Mouse (Mus musculus) lung, postnatal 0 days (tissue): ENCODE results near the gene Slc19a3. TPM values are rescaled to one million over a fixed set of nuclear protein-coding genes. Genes with fewer than 3 reads are reported as not detected.
A peak's percentile ranks its signal among the peaks of the same experiment; 100 is the strongest.

Experiments
- ATAC-seq: fragments of 200-750 bp; cut with Nextera tagmentation; 2 replicates; pipeline ENCODE4 v1.8.0; 2017; ENCODE audit warnings: moderate library complexity
- DNase-seq: peaks from one replicate; pipeline ENCODE4 v3.0.0-alpha.2; 2016; ENCODE audit warnings: low spot score
- H3K27ac ChIP-seq: fragments of 300-500 bp; sonication (generic); 2 replicates; pipeline ENCODE4 v1.5.1; 2014; ENCODE audit warnings: antibody characterized with exemption, mild to moderate bottlenecking, low read length, mixed read lengths
- H3K27me3 ChIP-seq: fragments of 300-500 bp; sonication (generic); replicated peaks from 2 replicates; pipeline ENCODE4 v1.6.1; 2014; ENCODE audit warnings: low read length, mixed read lengths; ENCODE audit not compliant: insufficient read depth
- H3K36me3 ChIP-seq: fragments of 300-500 bp; sonication (generic); 2 replicates; pipeline ENCODE4 v1.6.1; 2014; ENCODE audit warnings: low read length, mixed read lengths; ENCODE audit not compliant: insufficient read depth
- H3K4me1 ChIP-seq: fragments of 300-500 bp; sonication (generic); 2 replicates; pipeline ENCODE4 v1.6.1; 2014; ENCODE audit warnings: antibody characterized with exemption, low read depth, low read length, mixed read lengths; ENCODE audit not compliant: insufficient read depth
- H3K4me2 ChIP-seq: fragments of 300-500 bp; sonication (generic); replicated peaks from 2 replicates; pipeline ENCODE4 v1.6.1; 2014; ENCODE audit warnings: low read depth, mild to moderate bottlenecking, low read length, moderate library complexity, mixed read lengths
- H3K4me3 ChIP-seq: fragments of 300-500 bp; sonication (generic); 2 replicates; pipeline ENCODE4 v1.5.1; 2014; ENCODE audit warnings: low read depth, low read length
- H3K9ac ChIP-seq: fragments of 300-500 bp; sonication (generic); replicated peaks from 2 replicates; pipeline ENCODE4 v1.6.1; 2014; ENCODE audit warnings: low read depth, mild to moderate bottlenecking
- H3K9me3 ChIP-seq: fragments of 300-500 bp; sonication (generic); 2 replicates; pipeline ENCODE4 v1.6.1; 2016; ENCODE audit warnings: low read length, mixed read lengths
- CTCF ChIP-seq: IDR thresholded peaks from 2 replicates; pipeline ENCODE4 v1.5.1; 2016; ENCODE audit warnings: antibody characterized with exemption, mild to moderate bottlenecking
- EP300 ChIP-seq: IDR thresholded peaks from 2 replicates; pipeline ENCODE4 v1.6.1; 2016; ENCODE audit warnings: antibody characterized with exemption, mild to moderate bottlenecking, control low read depth
- WGBS: fragments of 180-500 bp; shearing (Covaris S2); extraction: QIAGEN DNeasy Blood & Tissue Kit; methylation state at CpG from one replicate; pipeline ENCODE4 v1.1.7; 2014; 5-methylcytosine and 5-hydroxymethylcytosine counted together
- polyA plus RNA-seq: library from polyadenylated mRNA; unstranded; fragments of >200 nt; fragmentation: Nextera tagmentation; extraction: Ambion mirVana; gene quantifications from 2 replicates; pipeline ENCODE4 v1.2.1, GENCODE M21; 2015

Gene Slc19a3
- polyA plus RNA-seq, 1 experiment from 2014 or later, result 2.1 TPM

DNA sequence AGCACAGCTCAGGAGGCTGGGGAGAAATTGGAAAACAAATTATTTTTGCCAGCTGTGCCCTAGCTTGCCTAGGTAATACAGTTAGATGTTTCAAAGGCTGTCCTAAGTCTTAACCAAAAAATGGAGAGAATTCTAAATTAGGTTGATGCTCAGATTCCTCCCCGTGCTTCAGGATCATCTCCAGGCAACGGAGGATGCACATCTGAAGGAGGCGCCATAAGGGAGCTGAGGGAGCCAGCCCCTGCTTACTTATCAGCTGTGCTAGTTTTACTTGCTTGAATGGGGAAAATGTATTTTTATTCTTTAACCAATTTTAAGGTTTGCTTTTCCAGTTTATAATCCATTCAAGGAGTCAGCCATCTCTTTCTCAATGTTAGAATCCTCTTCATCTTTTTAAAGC is 44.3 kb downstream of the Slc19a3 start:
- TF ChIP-seq CTCF (no peak), EP300 (no peak)
- H3K27ac ChIP-seq, result no peak overlapping the region
- H3K27me3 ChIP-seq, result no peaks in the 10 kb centered on the region
- H3K36me3 ChIP-seq, result no peaks in the 10 kb centered on the region
- DNase-seq, result no peak
- no peaks in the 10 kb centered on the region for H3K9me3 ChIP-seq
- no peaks in the 10 kb centered on the region for H3K4me1 ChIP-seq
- H3K4me3 ChIP-seq, result no peak overlapping the region
- no peak for ATAC-seq
- 79% methylated on average over 3 of the region's 3 CpGs for WGBS
- no peak overlapping the region for H3K4me2 ChIP-seq
- no peak overlapping the region for H3K9ac ChIP-seq

GRCm38 (mm10) chr1:82992093-82992492 is 46.2 kb downstream of the Slc19a3 start:
- DNase-seq, result no peak

GRCm38 (mm10) chr1:82991596-82991995 is 46.7 kb downstream of the Slc19a3 start:
- no peak overlapping the region for H3K27ac ChIP-seq
- H3K27me3 ChIP-seq, result no peaks in the 10 kb centered on the region
- no peak overlapping the region for H3K9ac ChIP-seq
- H3K36me3 ChIP-seq, result no peaks in the 10 kb centered on the region
- H3K4me2 ChIP-seq, result no peak overlapping the region
- WGBS, result 77% methylated on average over 3 of the region's 3 CpGs
- no peaks in the 10 kb centered on the region for H3K4me1 ChIP-seq
- ATAC-seq (no peak), DNase-seq (no peak)
- H3K4me3 ChIP-seq, result no peak overlapping the region
- TF ChIP-seq CTCF (no peak), EP300 (no peak)
- no peaks in the 10 kb centered on the region for H3K9me3 ChIP-seq

More at GRCm38 (mm10) chr1:82992093-82992492, 46.2 kb downstream of the Slc19a3 start:
- H3K9ac ChIP-seq, result no peak overlapping the region
- no peak overlapping the region for H3K4me2 ChIP-seq
- 88% methylated on average over 6 of the region's 6 CpGs for WGBS
- H3K27me3 ChIP-seq, result no peaks in the 10 kb centered on the region
- no peaks in the 10 kb centered on the region for H3K9me3 ChIP-seq
- TF ChIP-seq CTCF, result no peak
- no peak for TF ChIP-seq EP300
- H3K4me3 ChIP-seq, result no peak overlapping the region
- no peaks in the 10 kb centered on the region for H3K4me1 ChIP-seq
- no peaks in the 10 kb centered on the region for H3K36me3 ChIP-seq
- no peak for ATAC-seq
- no peak overlapping the region for H3K27ac ChIP-seq

- ATAC-seq (no peak), DNase-seq (no peak)
- 61% methylated on average over 4 of the region's 4 CpGs for WGBS
- H3K4me1 ChIP-seq, result no peaks in the 10 kb centered on the region
- no peak overlapping the region for H3K27ac ChIP-seq
- H3K9ac ChIP-seq, result no peak overlapping the region
- no peaks in the 10 kb centered on the region for H3K27me3 ChIP-seq
- TF ChIP-seq CTCF, result no peak
- no peak for TF ChIP-seq EP300
- H3K4me3 ChIP-seq, result no peak overlapping the region
- no peaks in the 10 kb centered on the region for H3K9me3 ChIP-seq
- no peaks in the 10 kb centered on the region for H3K36me3 ChIP-seq
- no peak overlapping the region for H3K4me2 ChIP-seq
Measured at GRCm38 (mm10) chr1:82991062-82991461, 47.2 kb downstream of the Slc19a3 start.

GRCm38 (mm10) chr1:82987530-82988198 is 50.6 kb downstream of the Slc19a3 start:
- WGBS, result 13% methylated on average over 4 of the region's 4 CpGs
- peaks cover 6% of the 10 kb centered on the region for H3K9me3 ChIP-seq
- H3K36me3 ChIP-seq, result no peaks in the 10 kb centered on the region
- no peaks in the 10 kb centered on the region for H3K27me3 ChIP-seq
- TF ChIP-seq CTCF, result peak; percentile 86
- no peak for TF ChIP-seq EP300
- peak; percentile 71 for DNase-seq
- ATAC-seq, result peak; percentile 32; the same call in 1 of the 2 replicates
- H3K4me1 ChIP-seq, result no peaks in the 10 kb centered on the region
- H3K4me2 ChIP-seq, result no peak overlapping the region
- no peak overlapping the region for H3K9ac ChIP-seq
- no peak overlapping the region for H3K4me3 ChIP-seq
- no peak overlapping the region for H3K27ac ChIP-seq

- ATAC-seq (no peak), DNase-seq (no peak)
- H3K27ac ChIP-seq, result no peak overlapping the region
- H3K36me3 ChIP-seq, result no peaks in the 10 kb centered on the region
- H3K4me3 ChIP-seq, result no peak overlapping the region
- H3K9ac ChIP-seq, result no peak overlapping the region
- no peaks in the 10 kb centered on the region for H3K27me3 ChIP-seq
- H3K4me1 ChIP-seq, result no peaks in the 10 kb centered on the region
- no peak overlapping the region for H3K4me2 ChIP-seq
- WGBS, result 87% methylated on average over 6 of the region's 6 CpGs
- TF ChIP-seq EP300 (no peak), CTCF (no peak)
- peaks cover 6% of the 10 kb centered on the region for H3K9me3 ChIP-seq
Measured at GRCm38 (mm10) chr1:82986738-82987137, 51.5 kb downstream of the Slc19a3 start.
